Mouse (Mus musculus): ENCODE measurements at regions not wholly inside any gene's neighbourhood (a gene's known extent, or its start where the extent isn't known, plus 50 kb on each side); places are given as distances from the start of the nearest gene placed in this dataset.
"Not testable (repeated sequence)": the region's sequence is repeated elsewhere in the genome, so short reads cannot be mapped to it uniquely, and the experiment has no call there.

DNA sequence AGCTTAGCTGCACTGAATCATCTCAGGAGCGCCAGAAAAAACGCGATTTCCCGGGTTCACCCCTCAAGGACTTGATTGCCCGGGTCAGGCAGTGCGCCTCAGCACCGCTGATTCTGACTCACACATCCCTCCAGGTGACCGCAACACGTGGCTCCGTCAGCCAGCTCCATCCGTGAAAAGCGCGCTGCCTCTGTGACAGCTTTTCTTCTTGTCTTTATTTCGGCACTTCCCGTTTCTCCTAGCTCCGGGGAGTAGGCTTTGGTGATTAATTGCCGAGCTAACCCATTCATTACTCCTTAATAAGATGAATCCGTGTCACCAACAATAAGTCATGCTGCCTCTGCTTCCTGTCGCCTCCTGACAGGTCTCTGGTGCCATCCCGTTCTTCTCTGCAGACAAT, 108.6 kb downstream of the Katnal1 start:
- DNase-seq (ENCODE audit: low spot score in 2 of 2) = no peak

DNA sequence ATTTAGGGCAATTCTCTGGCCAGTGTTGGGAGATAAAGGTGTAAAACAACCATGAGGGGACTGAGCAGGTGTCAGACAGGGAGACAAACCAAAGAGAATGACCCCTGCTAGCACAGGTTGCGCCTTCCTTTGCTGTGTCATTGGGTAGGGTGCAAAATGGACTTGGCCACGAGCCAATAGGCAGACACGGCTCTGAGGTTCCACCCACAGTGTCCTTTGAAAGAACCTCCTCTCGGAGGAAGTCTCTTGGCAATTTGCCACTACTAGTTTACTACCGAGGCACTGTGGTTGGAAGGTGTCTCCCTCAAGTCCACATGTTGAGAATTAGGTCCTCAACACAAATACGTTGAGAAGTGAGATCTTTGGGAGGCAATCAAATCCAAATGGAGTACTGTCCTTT, 109.7 kb downstream of the Katnal1 start:
- no peak for DNase-seq (ENCODE audit: low spot score in 2 of 2)

DNA sequence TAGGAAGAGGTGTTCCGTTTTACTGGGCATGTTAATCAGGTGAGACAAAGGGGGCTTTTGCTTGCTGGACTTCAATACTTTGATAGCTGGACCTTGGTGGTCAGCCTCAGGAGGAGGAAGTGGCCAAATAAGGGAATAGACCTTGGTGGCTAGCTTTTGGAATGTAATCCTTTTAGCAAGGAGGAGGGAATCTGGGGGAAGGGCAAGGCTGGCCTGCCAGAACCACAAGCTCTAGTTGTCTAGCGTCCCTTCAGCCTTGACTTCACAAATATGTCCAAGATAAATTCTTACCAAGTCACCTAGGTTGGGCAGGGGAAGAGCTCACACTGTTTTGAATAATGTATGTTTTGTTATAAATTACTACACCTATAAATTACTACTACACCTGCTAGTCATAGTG, 110.4 kb downstream of the Katnal1 start:
- no peak for DNase-seq (ENCODE audit: low spot score in 2 of 2)

DNA sequence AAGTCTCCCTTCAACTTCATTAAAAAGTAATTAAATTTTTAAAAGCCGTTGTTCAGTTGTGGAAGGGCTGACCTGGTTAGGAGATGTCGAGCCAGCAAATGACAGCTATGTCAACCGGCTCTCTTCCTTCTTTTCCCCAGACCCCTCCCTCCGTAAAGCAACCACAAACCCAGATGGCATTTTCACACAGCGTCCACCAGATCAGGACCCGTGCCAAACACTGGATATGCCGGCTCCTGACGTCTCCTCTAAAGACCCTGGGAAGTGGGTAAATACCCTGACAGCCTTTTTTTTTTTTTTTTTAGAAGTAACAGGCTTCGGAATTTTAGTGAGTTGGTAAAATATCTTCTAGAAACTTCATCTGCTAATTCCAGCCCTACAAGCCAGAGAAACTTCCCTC, 116.3 kb downstream of the Katnal1 start:
- DNase-seq (ENCODE audit: low spot score in 2 of 2) = no peak

DNA sequence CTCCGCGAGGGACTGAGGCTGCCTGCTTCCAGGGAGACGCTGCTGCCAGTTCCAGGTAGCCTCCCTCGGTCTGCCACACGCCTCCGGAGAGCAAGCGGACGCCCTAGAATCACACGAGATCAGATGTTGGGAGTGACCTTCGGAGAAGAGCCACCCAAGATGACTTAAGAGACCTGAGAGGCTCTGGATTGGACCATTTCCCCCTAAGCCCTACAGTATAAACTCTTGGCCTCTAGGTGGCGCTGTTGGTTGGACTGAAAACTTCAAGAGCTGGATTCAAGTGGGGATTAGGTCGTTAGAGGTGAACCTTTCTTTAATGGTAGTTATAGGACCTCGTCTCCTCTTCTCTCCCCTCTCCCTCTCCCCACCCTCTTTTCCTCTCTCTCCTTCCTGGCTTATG, 117.1 kb downstream of the Katnal1 start:
- peak; percentile 11 to 58 for DNase-seq (ENCODE audit: low spot score in 2 of 2)

DNA sequence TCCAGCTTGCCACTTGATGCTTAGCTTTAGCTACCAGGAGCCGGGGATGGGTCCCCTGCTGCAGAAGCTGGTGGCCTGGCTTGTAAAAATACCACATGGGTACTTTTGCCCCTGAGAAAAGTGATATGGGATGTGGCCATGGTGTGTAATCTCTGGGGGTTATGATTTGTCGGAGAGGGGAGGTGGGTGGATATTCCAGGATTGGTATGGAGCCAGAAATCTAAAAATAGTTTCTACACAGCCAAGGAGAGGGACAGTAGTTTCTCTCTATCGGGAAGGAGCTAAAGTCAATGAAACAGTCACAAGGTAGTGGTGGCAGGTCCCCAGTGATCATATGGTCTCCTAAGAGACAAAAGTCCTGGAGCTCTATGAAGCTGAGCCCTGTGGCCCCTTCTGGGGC, 119.6 kb downstream of the Katnal1 start:
- no peak for DNase-seq (ENCODE audit: low spot score in 2 of 2)

DNA sequence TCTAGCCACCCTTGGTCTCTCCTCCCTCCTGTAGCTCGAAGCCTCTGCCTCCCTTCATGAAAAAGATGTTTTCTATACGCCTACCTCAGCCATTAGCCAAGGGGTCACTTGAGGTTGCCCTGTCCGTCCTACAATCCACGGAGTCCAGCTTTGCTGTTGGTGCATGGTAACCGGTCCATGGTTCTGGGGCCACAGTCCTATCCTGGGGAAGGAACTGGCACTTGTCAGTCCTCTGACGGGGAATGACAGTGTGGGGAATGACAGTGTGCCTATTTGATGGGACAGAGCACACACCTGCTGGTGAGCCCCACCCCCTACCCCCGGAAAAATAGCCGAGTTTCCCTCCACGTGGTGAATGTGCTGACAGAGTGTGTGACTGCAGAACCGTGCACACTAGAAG, 120.1 kb downstream of the Katnal1 start:
- DNase-seq (ENCODE audit: low spot score in 2 of 2) = no peak

DNA sequence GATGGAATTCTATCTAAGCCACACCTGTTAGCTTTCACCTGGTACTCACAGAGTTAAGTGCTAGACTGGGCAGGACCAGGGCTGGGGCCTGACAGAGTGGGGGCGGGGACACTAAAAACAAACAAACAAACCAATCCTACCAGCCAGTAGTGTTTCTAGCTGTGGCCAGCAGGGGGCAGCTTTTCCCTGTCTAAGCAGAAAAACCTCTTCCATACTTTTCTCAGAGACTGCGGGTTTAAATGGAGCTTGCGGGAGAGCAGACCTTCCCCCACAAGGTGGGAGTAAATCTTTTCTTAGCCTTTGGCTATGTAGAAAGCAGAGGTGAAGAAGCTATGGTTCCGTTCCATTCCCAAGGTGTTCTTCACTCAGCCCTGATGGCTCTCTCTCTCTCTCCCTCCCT, 120.7 kb downstream of the Katnal1 start:
- DNase-seq (ENCODE audit: low spot score in 2 of 2) = peak; percentile 37 to 75

DNA sequence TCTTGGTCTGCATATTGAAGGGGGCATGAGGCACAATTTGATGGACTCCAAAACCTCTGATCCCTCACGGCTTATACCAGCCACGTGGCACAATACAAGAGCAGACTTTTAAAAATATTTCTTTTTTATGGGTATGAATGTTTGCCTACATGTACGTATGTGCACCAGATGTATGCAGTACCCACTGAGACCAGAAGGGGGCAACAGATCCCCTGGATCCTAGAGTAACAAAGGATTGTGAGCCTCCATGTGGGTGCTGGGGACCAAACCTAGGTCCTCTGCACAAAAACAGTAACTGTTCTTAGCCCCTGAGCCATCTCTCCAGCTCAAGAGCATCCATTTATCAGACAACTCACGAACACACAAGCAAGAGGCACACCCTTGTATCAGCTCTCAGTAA, 121.5 kb downstream of the Katnal1 start:
- no peak for DNase-seq (ENCODE audit: low spot score in 2 of 2)

DNA sequence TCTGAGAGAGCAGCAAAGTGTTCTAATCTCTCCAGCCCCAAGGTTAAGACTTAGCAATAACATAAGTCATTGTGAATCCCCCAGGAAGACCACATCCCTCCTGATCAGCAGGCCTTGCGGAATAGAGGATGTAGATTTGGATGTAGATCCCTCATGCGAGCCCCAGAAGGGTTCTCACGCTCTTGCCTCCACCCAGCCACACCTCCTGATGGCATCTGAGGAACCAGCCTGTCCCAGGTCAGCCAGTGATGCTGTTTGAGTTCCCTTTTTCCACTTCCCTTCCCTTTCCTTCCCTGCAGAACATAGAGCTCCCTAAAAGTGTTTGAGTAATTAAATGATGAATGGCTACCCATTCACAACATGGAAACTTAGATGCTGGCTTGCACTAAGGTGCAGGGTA, 124.1 kb downstream of the Katnal1 start:
- DNase-seq (ENCODE audit: low spot score in 2 of 2) = no peak

DNA sequence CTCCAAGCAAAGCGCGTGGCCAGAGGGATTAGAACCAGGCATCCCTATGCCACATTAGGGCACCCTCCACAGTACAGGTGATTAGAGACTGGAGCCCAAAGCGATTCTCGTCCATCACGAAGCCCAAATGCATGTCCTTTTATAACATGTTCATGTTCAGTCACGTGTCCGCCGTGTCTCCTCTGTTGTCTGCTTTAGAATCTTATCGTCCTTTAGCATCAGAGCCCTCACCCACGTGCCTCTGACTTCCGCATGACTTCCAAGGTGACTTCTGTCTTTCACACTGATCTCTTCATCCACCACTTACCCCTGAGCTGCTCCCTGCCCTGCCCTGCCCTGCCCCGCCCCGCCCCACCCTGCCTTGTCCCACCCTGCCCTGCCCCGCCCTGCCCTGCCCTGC, 125.3 kb downstream of the Katnal1 start:
- DNase-seq (ENCODE audit: low spot score in 2 of 2) = no peak

DNA sequence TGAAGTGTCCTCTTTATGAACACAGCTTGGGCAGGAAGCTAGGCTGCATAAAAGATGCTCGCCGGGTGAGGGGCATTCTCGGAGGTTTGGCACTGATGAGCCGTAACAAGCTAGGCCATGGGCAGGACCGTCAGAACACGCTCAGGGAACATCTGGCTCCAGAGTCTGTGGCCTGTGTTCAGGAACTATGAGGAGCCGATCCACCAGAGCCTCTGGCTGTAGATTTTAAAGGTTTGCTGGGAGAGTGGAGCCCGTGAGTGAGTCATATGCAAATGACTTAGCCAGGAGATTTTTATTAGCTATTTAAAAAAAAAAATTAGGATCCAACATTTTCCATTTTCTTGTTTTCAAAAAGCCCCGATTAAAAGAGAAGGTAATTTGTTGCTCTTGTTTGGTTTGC, 126.4 kb downstream of the Katnal1 start:
- no peak for DNase-seq (ENCODE audit: low spot score in 2 of 2)

DNA sequence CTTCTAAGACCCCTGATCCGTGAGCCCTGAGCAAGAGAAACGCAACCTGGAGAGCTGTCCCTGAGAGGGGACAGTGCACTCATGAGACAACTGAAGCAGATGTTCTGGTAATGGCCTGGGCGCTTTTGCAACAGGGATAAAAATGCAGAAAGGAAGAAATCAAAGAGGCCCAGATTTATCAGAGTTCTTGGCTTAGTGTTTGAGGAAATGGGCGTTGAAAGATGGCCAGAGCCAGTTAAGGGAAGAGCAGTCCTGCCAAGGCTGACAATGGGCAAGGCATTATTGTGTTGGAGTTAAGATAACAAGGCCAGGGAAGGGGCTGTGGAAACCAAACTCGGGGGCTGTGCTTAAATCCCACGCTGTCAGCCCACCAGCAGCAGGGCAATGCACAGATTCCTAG, 130.6 kb downstream of the Katnal1 start:
- DNase-seq (ENCODE audit: low spot score in 2 of 2) = no peak

DNA sequence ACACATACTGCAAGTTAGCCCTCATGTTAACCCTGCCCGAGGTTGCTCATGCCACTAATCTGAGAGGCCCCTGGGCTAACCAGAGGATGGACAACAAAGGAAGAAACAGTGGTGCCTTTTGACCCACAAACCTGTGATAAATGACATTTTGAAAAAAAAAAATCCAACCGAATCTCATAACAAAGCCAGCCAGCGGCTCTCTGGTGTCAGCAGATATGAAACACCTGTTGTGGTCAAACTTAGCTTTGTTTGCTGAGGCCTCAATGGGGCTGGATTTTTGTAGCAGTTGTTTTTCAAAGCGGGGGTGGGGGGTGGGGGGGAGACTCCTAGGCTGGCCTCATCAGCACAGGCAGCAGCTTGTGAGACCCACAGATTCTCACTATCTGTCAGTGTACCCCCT, 133.0 kb downstream of the Katnal1 start:
- DNase-seq (ENCODE audit: low spot score in 2 of 2) = no peak

DNA sequence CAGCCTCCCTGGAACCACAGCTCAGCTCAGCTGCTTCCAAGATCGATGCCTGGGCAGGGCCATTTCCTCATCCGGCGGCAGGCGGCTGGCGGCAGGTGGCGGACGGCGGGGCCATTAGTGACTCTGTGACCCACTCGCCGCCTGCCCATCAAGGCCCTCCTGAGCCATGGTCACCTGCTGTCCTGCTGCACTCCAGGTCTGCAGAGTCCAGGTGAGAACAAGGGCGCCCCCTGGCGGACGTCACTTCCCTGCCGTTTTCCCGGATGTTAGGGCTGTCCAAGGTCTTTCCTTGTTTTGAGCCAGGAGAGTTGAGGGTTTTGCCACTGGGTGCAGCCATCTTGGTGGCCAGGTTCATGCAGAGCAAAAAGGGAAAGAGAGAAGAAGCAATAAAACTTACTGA, 134.7 kb downstream of the Katnal1 start:
- peak; percentile 12 to 73 for DNase-seq (ENCODE audit: low spot score in 2 of 2)

DNA sequence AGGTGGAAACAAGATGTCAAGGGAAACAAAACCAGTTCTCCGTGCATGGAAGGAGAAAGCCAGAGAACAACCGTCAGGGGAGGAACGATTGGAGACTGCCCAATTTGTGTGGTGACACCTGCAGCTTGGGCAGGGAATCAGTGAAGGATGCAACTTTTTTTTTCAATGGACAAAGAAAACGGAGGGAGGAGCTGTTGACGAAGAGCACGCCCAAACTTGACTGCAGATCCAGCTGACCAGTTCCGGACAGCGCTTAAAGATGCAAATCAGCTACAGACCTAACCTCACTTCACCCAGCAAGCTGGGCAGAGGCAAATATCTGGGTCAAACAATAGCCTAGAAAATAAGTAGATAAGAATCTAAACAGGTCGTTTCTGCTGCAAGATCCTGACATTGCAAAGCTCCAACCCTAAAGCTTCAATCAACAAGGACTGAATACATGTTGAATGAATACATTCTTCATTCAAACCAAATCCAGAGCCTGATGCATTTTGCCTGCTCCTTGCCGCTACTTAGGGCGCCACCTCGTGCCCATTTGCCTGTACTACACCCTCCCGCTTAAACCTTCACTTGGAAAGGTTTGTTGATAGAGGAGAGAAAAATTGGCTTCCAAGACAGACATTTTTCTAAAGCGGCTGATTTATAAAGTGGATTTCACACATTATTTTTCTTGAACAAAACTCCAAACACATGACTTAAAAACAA, 136.2 kb downstream of the Katnal1 start:
- DNase-seq (ENCODE audit: low spot score in 2 of 2) = peak; percentile 69 to 94

DNA sequence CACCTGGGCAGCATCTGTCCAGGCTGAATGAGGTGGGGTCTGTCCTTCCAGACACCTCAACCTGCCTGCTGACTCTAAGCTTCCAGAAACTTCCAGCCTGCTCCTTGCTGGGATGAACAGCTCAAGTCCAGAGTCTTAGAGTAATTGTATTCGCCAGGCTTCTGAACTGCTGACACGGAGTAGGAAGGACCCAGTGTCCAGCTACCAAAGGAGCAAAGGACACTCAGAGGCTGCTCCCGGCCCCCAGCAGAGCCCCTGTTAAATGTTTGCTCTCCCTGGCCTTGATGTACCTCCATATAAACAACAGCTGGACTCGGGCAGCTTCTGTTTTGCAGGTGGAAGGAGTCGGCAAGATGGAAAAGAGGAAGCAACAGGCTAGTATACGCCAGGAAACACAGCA, 137.5 kb downstream of the Katnal1 start:
- no peak for DNase-seq (ENCODE audit: low spot score in 2 of 2)

DNA sequence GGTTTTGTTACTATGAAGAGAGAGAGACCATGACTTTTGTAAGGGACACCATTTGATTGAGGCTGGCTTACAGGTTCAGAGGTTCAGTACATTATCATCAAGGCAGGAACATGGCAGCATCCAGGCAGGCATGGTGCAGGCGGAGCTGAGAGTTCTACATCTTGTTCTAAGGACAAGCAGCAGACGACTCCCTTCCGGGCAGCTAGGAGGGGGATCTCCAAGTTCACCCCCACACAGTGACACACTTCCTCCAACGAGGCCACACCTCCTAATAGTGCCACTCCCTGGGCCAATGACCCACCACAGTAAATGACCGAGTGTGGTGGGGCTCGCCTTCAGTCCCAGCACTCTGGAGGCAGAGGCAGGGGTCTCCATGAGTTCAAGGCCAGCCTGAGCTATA, 138.8 kb downstream of the Katnal1 start:
- DNase-seq (ENCODE audit: low spot score in 2 of 2) = not testable (repeated sequence)

DNA sequence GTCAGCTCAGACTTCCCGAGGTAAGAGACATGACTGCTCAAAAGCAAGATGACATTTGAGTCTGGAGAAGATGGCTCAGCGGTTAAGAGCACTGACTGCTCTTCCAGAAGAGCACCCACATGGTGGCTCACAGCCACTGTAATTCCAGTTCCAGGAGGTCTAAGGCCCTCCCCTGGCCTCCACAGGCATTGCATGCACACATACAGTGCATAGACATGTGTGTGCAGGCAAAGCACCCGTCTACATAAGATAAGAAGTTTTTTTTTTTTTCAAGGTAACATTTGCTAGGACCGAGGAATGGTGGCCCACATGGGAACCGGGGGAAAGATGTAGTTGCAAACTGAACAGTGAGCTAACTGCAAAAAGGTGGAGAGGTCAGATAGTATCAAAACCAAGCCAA, 139.3 kb downstream of the Katnal1 start:
- DNase-seq (ENCODE audit: low spot score in 2 of 2) = no peak

DNA sequence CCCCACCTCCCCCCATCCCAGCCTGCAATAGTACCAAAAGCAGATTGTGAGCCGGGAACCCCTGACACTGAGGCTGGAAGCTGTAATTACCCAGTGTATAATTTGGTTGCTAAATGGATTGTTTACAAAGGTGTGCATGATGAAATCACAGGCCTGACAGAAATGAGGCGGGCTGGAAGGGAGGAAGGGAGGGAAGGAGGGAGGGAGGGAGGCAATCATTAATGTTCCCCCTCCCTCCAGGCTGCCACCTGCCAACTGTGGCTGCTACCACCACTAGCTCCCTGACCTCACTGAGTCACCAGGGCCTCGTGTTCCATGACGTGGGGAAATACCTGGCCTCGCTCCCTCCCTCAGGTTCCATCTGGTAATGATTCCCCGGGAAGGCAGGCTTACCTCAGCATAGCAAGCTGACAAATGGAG, 140.0 kb downstream of the Katnal1 start:
- DNase-seq (ENCODE audit: low spot score in 2 of 2) = no peak

DNA sequence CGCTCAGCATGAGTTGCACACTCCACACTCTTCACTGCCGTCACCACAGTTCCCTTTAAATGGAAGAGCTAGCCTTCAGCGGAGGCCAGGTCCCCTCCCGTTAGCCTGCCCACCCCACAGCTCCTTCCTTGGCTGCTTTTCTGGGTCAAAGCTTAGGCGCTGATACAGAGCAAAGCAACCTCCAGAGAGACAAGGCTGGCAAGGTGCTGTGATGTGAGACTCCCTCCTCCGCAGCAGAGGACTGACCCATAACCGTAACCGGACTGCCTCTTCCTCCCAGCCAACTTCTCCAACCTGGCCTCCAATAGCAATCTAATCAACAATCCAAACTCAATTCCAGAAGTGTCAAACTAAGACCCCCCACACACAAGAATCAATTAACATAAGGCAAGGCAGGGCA, 140.4 kb downstream of the Katnal1 start:
- DNase-seq (ENCODE audit: low spot score in 2 of 2) = no peak

DNA sequence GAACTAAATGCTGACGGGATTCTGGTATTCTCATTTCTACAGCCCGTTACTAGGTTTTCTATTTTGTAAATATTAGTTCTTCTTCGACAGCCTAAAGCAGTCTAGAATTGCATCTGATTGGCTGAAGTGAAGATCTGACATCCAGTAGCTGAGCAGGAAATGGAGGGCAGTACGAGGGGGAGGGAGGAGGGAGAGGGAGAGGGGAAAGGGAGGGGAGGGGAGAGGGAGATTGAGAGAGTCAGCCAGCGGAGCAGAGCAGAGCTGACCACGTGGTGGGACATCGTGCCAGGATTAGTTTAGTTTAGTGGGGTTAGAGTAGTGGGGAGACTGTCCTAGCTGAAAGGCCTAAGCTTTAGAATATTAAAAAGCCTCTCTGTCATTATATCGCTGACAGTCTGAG, 141.8 kb downstream of the Katnal1 start:
- no peak for DNase-seq (ENCODE audit: low spot score in 2 of 2)

DNA sequence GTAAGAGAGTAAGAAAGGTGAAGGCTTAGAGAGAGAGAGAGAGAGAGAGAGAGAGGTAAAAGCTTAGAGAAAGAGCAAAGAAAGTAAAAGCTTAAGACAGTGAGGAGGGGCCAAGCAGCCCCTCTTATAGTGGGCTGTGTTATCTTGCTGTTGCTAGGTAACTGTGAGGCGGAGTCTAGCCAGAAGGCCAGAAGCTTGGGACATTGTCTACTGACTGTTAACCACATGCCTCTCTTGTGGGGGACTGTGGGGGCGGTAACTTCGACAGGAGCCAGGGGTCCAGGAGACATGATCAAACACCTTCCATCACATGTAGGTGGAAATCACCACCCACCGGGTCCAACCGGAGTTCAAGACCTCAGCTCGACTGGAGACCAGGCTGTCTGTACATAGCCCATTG, 148.0 kb downstream of the Katnal1 start:
- not testable (repeated sequence) for DNase-seq (ENCODE audit: low spot score in 2 of 2)
